Mouse (Mus musculus) MEL (cell line): ENCODE measurements around the gene Tbc1d23. TPM values are rescaled to one million over a fixed set of nuclear protein-coding genes. Genes with fewer than 3 reads are reported as not detected.

ENCODE experiments used
- CTCF ChIP-seq, 3 experiments: IDR thresholded peaks in 2 of 3; conservative IDR thresholded peaks in 1 of 3; 2 replicates each; pipeline ENCODE4 v1.5.1; 2011 to 2012; ENCODE audit warnings: low read length in 3 of 3, low read depth in 2 of 3, mild to moderate bottlenecking in 2 of 3, improper control_type of control experiment in 1 of 3, inconsistent platforms in 1 of 3, mixed read lengths in 1 of 3, moderate library complexity in 1 of 3; ENCODE audit not compliant: control insufficient read depth in 1 of 3, insufficient read depth in 1 of 3, poor library complexity in 1 of 3, severe bottlenecking in 1 of 3
- SIN3A ChIP-seq: IDR thresholded peaks from 2 replicates; pipeline ENCODE4 v1.6.1; 2012; ENCODE audit warnings: low read length, improper control_type of control experiment, inconsistent platforms
- USF2 ChIP-seq, 2 experiments: IDR thresholded peaks; 2 replicates each; pipeline ENCODE4 v1.6.1; 2011 to 2012; ENCODE audit warnings: improper control_type of control experiment in 2 of 2, low read length in 2 of 2, borderline replicate concordance in 1 of 2, inconsistent platforms in 1 of 2, low read depth in 1 of 2, mild to moderate bottlenecking in 1 of 2; ENCODE audit not compliant: insufficient read depth in 1 of 2
- ZNF384 ChIP-seq: IDR thresholded peaks from 2 replicates; pipeline ENCODE4 v1.6.1; 2012; ENCODE audit warnings: low read depth, mild to moderate bottlenecking, inconsistent platforms, low read length, improper control_type of control experiment
- polyA plus RNA-seq, 2 experiments: library from polyadenylated mRNA; stranded (reverse) in 1 of 2; unstranded in 1 of 2; fragments of >175 nt in 1 of 2; fragments of >200 nt in 1 of 2; gene quantifications; 2 replicates each; pipeline versions ENCODE4 v1.2.1 to v1.2.4; 2012; ENCODE audit warnings: low replicate concordance in 2 of 2, low read depth in 1 of 2; ENCODE audit not compliant: insufficient read length in 2 of 2, insufficient read depth in 1 of 2, missing spikeins in 1 of 2
- total RNA-seq: library from RNA; depleted of rRNA; stranded (reverse); fragments of 300-350 nt; gene quantifications from 2 replicates; pipeline ENCODE4 v1.2.3, GENCODE M21; 2012; rRNA removed

Tbc1d23 gene
- total and polyA plus RNA-seq, 3 experiments: 16.9 to 18.1 TPM; not detected in 1

GRCm38 (mm10) chr16:57120913-57121815 is 110.1 kb downstream of the Tbc1d23 start, which contains the start of gene Tomm70a (continued):
- TF ChIP-seq ZNF384 (no peak), SIN3A (peak; percentile 57; the same call in 1 of the 2 replicates), CTCF (IDR thresholded peaks at IDR 0.05 in 2 of 3, conservative IDR thresholded peaks at IDR 0.05 in 1 of 3; ENCODE audit: control insufficient read depth in 1 of 3, insufficient read depth in 1 of 3, low read depth in 2 of 3, low read length in 3 of 3, poor library complexity in 1 of 3, severe bottlenecking in 1 of 3) (no peak), USF2 (IDR thresholded peaks at IDR 0.05; ENCODE audit: borderline replicate concordance in 1 of 2, insufficient read depth in 1 of 2, low read depth in 1 of 2, low read length in 2 of 2) (no peak)

Other genes with a start within 250 kb of the Tbc1d23 start
- gene Tmem45a2, start 160.1 kb downstream of the Tbc1d23 start, total RNA-seq: not detected in 2 replicates
- under 1 TPM in 1 of 2 experiments, not detected in 1; 0.04 TPM for gene Tmem45a2, start 160.1 kb downstream of the Tbc1d23 start, polyA plus RNA-seq
- gene Tomm70a, start 109.8 kb downstream of the Tbc1d23 start, total RNA-seq: 123 and 124 TPM in 2 replicates
- 100 to 1,000 TPM in 1 of 2 experiments, 10 to 100 TPM in 1; 97.4 to 162 TPM for gene Tomm70a, start 109.8 kb downstream of the Tbc1d23 start, polyA plus RNA-seq
- 32.2 and 33.6 TPM in 2 replicates for gene Nit2, start 64.2 kb downstream of the Tbc1d23 start, total RNA-seq
- 10 to 100 TPM in 1 of 2 experiments, not detected in 1; 38.9 TPM for gene Nit2, start 64.2 kb downstream of the Tbc1d23 start, polyA plus RNA-seq
- 0.03 and 0.04 TPM in 2 replicates for gene Tmem30c, start 61.4 kb upstream of the Tbc1d23 start, total RNA-seq
- under 1 TPM in 1 of 2 experiments, not detected in 1; 0.38 TPM for gene Tmem30c, start 61.4 kb upstream of the Tbc1d23 start, polyA plus RNA-seq
- gene Filip1l, start 121.6 kb upstream of the Tbc1d23 start, total RNA-seq: 0.27 and 0.39 TPM in 2 replicates
- 1 to 10 TPM in 1 of 2 experiments, not detected in 1; 1.8 TPM for gene Filip1l, start 121.6 kb upstream of the Tbc1d23 start, polyA plus RNA-seq